Mouse (Mus musculus) adrenal gland, postnatal 10 days (tissue): ENCODE results near the gene Gapvd1. TPM values are rescaled to one million over a fixed set of nuclear protein-coding genes. Genes with fewer than 3 reads are reported as not detected.
"Not testable (repeated sequence)": the region's sequence is repeated elsewhere in the genome, so short reads cannot be mapped to it uniquely, and the experiment has no call there.

Experiments
- DNase-seq: peaks from one replicate; pipeline ENCODE4 v3.0.0; 2021; ENCODE audit warnings: mixed read lengths
- total RNA-seq, 2 experiments: library from RNA; stranded (reverse); gene quantifications; 2 replicates each; pipeline ENCODE4 v1.2.3; 2021

Gene Gapvd1
- total RNA-seq, 2 experiments from 2014 or later = 47.3 to 55.6 TPM

- peak; percentile 99 for DNase-seq
These were observed 16.6 kb upstream of the Gapvd1 start, which contains the start of gene Hspa5 for GRCm38 (mm10) chr2:34771368-34772226. Hspa5 (plus strand) TSS chr2:34771970.

- DNase-seq = no peak
These were observed 15.9 kb upstream of the Gapvd1 start for GRCm38 (mm10) chr2:34770951-34771350.

GRCm38 (mm10) chr2:34770049-34770448, 15.0 kb upstream of the Gapvd1 start:
- DNase-seq = no peak

DNA sequence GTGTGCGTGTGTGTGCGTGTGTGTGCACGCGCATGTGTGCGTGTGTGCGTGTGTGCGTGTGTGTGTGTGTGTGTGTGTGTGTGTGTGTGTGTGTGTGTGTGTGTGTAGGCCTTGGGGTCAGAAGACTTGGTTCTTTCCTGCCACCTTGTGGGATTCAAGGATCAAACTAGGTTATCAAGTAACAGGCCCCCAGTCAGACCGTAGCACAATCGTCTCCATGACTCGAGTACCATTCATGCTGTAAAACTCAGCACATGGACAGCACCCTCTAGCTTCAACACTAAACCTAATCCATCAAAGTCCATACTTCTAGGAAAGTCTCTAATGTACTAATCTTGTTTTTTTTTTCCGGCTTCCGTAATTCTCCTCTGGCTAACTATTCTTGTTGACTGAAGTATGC, 9.8 kb upstream of the Gapvd1 start:
- no peak for DNase-seq

DNA sequence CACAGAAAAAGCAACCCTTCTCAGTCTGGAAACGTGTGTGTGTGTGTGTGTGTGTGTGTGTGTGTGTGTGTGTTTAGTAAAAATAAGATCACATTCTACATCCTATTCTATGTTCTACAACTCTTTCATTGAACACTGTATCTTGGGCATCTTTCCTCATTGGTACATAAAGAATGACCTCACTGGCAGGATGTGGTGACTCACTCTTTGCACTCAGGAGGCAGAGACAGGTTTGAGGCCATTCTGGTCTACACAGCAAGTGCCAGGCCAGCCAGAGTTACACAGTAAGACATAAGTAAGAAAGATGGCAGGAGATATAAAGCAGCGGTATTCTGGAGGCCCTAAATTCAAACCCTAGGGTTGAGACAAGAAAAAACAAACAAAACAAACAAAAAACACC, 7.8 kb upstream of the Gapvd1 start:
- DNase-seq = no peak

- no peak for DNase-seq
These were observed 7.1 kb upstream of the Gapvd1 start for GRCm38 (mm10) chr2:34762174-34762573.

- DNase-seq = not testable (repeated sequence)
These were observed 6.2 kb upstream of the Gapvd1 start for GRCm38 (mm10) chr2:34761272-34761671.

GRCm38 (mm10) chr2:34757341-34757740, 2.3 kb upstream of the Gapvd1 start:
- DNase-seq = no peak

- DNase-seq = peak; percentile 95
These were observed 1.1 kb downstream of the Gapvd1 start for GRCm38 (mm10) chr2:34753811-34754550.

DNA sequence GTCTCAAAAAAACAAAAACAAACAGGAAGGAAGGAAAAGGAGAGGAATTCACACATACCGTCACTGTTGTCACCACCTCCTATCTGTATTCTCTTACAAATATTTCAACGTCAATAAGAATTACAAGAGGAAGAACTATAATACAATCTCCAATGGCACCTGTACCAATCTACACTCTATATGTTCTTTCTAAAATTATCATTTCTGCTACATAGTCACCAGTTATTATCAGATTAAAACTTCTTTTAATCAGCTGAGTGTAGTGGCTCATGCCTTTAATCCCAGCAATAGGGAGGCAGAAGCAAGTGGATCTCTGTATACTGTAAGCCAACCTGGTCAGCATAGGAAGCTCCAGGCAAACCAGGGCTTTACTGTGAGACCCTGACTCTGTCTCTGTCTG, 4.8 kb downstream of the Gapvd1 start:
- no peak for DNase-seq

GRCm38 (mm10) chr2:34748479-34748878, 6.6 kb downstream of the Gapvd1 start:
- no peak for DNase-seq

DNA sequence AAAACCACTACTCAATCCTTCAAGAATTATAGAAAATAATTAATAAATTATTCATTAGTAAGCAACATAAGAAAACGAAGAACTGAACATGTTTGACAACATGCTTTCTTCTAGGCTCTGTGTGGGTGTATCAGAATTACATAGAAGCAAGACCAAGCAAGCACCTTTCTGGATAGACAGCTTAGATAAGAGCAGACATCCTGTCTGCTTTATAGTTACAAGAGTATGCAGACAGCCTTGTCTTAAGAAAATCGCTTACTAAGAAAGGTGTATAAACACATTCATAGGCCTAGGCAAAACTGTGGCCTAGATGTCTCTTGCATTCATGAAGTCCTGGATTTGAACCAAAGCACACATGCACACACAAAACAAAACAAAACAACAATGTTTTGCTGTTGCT, 9.4 kb downstream of the Gapvd1 start:
- DNase-seq = no peak

GRCm38 (mm10) chr2:34744476-34744875, 10.6 kb downstream of the Gapvd1 start:
- no peak for DNase-seq

DNA sequence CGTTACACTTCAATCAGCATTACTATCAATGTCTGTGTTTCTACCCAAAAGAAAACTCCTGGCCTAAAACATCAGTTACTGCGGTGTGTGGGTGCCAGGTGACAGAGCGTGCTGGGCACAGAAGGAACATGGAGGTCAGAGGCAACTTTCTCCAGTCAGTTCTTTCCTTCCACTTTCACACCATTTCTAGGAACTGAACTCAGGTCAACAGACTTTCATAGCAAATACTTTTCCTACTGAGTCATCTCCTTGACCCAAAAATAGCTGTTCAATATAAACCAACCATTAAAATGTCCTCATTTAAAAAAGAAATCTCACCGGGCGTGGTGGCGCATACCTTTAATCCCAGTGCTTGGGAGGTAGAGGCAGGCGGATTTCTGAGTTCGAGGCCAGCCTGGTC, 12.4 kb downstream of the Gapvd1 start:
- no peak for DNase-seq

- no peak for DNase-seq
These were observed 13.5 kb downstream of the Gapvd1 start for GRCm38 (mm10) chr2:34741390-34742159.

- DNase-seq = no peak
These were observed 15.2 kb downstream of the Gapvd1 start for GRCm38 (mm10) chr2:34739684-34740391.

DNA sequence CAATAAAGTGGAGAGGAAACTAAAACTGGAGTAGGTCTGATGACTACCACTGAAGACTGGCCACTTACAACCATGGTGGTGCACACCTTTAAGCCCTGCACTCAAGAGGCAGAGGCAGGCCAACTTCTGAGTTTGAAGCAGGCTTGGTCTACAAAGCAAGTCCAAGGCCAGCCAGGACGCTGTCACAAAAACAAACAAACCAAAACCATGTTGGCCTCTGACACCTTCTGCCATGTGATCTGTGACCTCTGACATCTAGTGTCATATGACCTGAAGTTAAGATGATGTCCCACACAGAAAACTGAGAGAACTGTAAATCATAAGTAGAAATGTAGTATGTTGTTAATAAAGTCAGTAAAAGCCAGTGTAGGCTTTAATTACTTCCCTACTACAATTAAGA, 17.1 kb downstream of the Gapvd1 start:
- DNase-seq = no peak

GRCm38 (mm10) chr2:34736626-34737025, 18.4 kb downstream of the Gapvd1 start:
- DNase-seq = no peak

DNA sequence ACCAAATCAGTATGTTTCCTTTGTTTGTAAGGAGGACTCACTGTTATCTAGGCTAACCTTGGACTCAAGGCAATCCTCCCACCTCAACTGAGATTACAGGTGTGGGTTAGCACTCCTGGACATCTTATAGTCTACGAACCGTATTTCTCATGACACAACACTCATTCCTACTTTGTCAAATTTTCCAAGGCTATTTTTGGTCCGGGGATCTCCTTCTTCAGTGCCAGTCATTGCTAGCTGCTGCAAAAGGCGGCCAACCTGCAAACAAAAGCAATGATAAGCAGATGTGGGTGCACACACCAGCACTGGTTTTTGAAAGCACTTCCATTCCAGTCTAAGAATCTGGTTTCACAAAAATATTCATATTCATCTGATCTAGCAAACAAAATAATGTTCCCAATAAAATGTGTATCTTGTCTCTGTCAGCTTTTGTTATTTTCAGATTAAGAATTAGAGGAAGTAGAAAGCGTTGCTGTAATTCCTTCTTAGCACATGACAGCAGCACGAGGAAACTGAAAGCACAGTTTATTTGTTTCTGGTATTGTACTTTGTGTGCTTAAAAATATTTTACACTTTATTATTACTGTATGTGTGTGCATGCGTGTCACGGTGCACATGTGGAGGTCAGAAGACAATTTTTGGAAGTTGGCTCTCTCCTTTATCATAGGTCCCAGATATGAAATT, 27.8 kb downstream of the Gapvd1 start:
- no peak for DNase-seq

- no peak for DNase-seq
These were observed 29.8 kb downstream of the Gapvd1 start for GRCm38 (mm10) chr2:34725269-34725668.

GRCm38 (mm10) chr2:34718196-34718595, 36.8 kb downstream of the Gapvd1 start:
- DNase-seq = no peak
